Mouse (Mus musculus): ENCODE measurements around the gene Slc27a4. TPM values are rescaled to one million over a fixed set of nuclear protein-coding genes. Genes with fewer than 3 reads are reported as not detected.

The Slc27a4 gene
- polyA plus RNA-seq, 1 experiment: 0.10 TPM

- Histone ChIP-seq H3K4me1 (ENCODE audit: control insufficient read depth) (peaks cover 23% of the 10 kb centered on the region), H3K9me3 (ENCODE audit: control insufficient read depth, low read length) (no peaks in the 10 kb centered on the region), H3K4me3 (replicated peaks) (no peak overlapping the region), H3K27me3 (ENCODE audit: control insufficient read depth) (no peaks in the 10 kb centered on the region), H3K36me3 (ENCODE audit: control insufficient read depth) (peaks cover 3% of the 10 kb centered on the region; the same call in 1 of the 2 replicates)
- TF ChIP-seq GATA1 (IDR thresholded peaks at IDR 0.05; ENCODE audit: low read length) (no peak), TAL1 (IDR thresholded peaks at IDR 0.05; ENCODE audit: low read length) (no peak)
These were observed 15.2 kb downstream of the Slc27a4 start for GRCm38 (mm10) chr2:29817426-29818232.

GRCm38 (mm10) chr2:29819363-29819762 lies 16.9 kb downstream of the Slc27a4 start:
- peaks cover 23% of the 10 kb centered on the region for H3K4me1 ChIP-seq (ENCODE audit: control insufficient read depth)
- peaks cover under 1% of the 10 kb centered on the region; the same call in 1 of the 2 replicates for H3K36me3 ChIP-seq (ENCODE audit: control insufficient read depth)
- no peaks in the 10 kb centered on the region for H3K9me3 ChIP-seq (ENCODE audit: control insufficient read depth, low read length)
- no peak overlapping the region for H3K4me3 ChIP-seq (replicated peaks)
- TF ChIP-seq TAL1 (IDR thresholded peaks at IDR 0.05; ENCODE audit: low read length): no peak
- no peak for TF ChIP-seq GATA1 (IDR thresholded peaks at IDR 0.05; ENCODE audit: low read length)
- H3K27me3 ChIP-seq (ENCODE audit: control insufficient read depth): no peaks in the 10 kb centered on the region

- Histone ChIP-seq H3K9me3 (ENCODE audit: control insufficient read depth, low read length) (no peaks in the 10 kb centered on the region), H3K4me3 (replicated peaks) (peak within 1 kb of the TSS; percentile 61), H3K27me3 (ENCODE audit: control insufficient read depth) (no peaks in the 10 kb centered on the region), H3K36me3 (ENCODE audit: control insufficient read depth) (no peaks in the 10 kb centered on the region; the same call in 1 of the 2 replicates), H3K4me1 (ENCODE audit: control insufficient read depth) (peaks cover 23% of the 10 kb centered on the region)
- TF ChIP-seq TAL1 (IDR thresholded peaks at IDR 0.05; ENCODE audit: low read length) (no peak), GATA1 (IDR thresholded peaks at IDR 0.05; ENCODE audit: low read length) (no peak)
These were observed 17.8 kb downstream of the Slc27a4 start, which contains the start of gene Urm1 for GRCm38 (mm10) chr2:29820025-29820817. Urm1 (plus strand) TSS chr2:29820075.

DNA sequence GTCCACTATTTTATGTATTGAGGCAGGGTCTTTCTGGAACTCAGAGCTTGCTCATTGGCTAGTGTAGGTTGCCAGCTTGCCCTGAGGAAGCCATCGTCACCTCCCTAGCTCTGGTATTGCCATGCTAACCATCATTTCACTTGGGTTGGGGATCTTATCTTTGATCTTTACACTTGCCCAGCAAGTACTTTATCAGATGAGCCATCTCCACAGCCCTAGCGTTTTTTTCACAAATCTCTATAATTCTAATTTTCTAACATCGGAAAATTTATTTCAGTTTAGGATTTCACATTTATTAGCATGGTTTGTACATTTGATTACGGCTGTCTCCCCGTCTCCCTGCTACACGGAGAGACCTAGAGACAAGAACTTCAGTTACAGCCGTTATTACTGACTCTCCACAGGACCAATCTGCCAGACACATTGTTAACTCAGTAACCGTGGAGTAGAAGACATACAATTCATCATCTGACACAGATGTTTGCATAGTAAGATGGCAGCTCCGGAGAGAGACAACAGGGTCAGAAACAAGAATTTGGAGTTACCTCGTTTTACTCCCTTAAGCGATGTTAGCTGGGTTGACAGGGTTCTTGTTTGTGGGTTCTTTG lies 24.0 kb downstream of the Slc27a4 start:
- peak overlapping the region; percentile 79 for H3K4me3 ChIP-seq (replicated peaks)
- H3K9me3 ChIP-seq (ENCODE audit: control insufficient read depth, low read length): no peaks in the 10 kb centered on the region
- no peak for TF ChIP-seq TAL1 (IDR thresholded peaks at IDR 0.05; ENCODE audit: low read length)
- peak; percentile 52; the same call in 1 of the 2 replicates for TF ChIP-seq GATA1 (IDR thresholded peaks at IDR 0.05; ENCODE audit: low read length)
- H3K27me3 ChIP-seq (ENCODE audit: control insufficient read depth): no peaks in the 10 kb centered on the region
- peaks cover 10% of the 10 kb centered on the region for H3K36me3 ChIP-seq (ENCODE audit: control insufficient read depth)
- H3K4me1 ChIP-seq (ENCODE audit: control insufficient read depth): peaks cover 29% of the 10 kb centered on the region

GRCm38 (mm10) chr2:29826926-29827708 lies 24.7 kb downstream of the Slc27a4 start:
- Histone ChIP-seq H3K36me3 (ENCODE audit: control insufficient read depth) (peaks cover 16% of the 10 kb centered on the region), H3K27me3 (ENCODE audit: control insufficient read depth) (no peaks in the 10 kb centered on the region), H3K4me3 (replicated peaks) (peak overlapping the region; percentile 79), H3K9me3 (ENCODE audit: control insufficient read depth, low read length) (no peaks in the 10 kb centered on the region), H3K4me1 (ENCODE audit: control insufficient read depth) (peaks cover 29% of the 10 kb centered on the region)
- TF ChIP-seq TAL1 (IDR thresholded peaks at IDR 0.05; ENCODE audit: low read length) (no peak), GATA1 (IDR thresholded peaks at IDR 0.05; ENCODE audit: low read length) (no peak)

DNA sequence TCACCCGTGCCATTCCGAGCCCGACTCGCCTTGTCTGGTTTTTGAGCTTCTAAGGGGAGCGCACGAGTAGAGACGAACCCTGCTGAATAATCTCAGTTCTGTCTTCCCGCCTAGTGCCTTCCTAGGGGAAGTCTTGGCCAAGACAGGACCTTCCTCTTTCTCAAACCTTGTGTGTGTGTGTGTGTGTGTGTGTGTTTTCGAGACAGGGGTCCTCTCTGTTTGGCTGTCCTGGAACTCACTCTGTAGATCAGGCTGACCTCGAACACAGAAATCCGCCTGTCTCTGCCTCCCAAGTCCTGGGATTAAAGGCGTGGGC lies 25.2 kb downstream of the Slc27a4 start:
- Histone ChIP-seq H3K27me3 (ENCODE audit: control insufficient read depth) (no peaks in the 10 kb centered on the region), H3K9me3 (ENCODE audit: control insufficient read depth, low read length) (no peaks in the 10 kb centered on the region), H3K4me1 (ENCODE audit: control insufficient read depth) (peaks cover 29% of the 10 kb centered on the region), H3K36me3 (ENCODE audit: control insufficient read depth) (peaks cover 19% of the 10 kb centered on the region), H3K4me3 (replicated peaks) (peak overlapping the region; percentile 79)
- TF ChIP-seq GATA1 (IDR thresholded peaks at IDR 0.05; ENCODE audit: low read length): no peak
- TF ChIP-seq TAL1 (IDR thresholded peaks at IDR 0.05; ENCODE audit: low read length): no peak

DNA sequence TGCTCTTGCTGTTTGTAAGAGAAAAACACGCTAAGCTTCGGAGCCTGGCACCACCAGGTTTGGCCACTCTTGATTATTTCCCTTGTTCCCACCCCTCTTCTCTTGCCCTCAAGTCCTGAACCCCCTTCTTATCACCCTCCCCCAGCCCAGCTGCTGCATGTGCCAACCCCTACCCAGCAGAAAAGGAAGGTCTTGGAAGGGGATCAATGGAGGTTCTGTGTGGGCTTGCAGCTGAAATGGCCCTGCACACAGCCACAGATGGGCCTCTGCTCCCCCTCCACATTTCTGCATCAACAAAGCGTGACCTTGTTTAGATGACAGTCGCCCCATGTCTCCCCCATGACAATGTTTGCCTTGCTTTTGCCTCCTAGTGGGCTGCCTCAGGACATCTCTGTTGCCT lies 28.7 kb downstream of the Slc27a4 start:
- peaks cover 24% of the 10 kb centered on the region for H3K4me1 ChIP-seq (ENCODE audit: control insufficient read depth)
- no peaks in the 10 kb centered on the region for H3K27me3 ChIP-seq (ENCODE audit: control insufficient read depth)
- H3K4me3 ChIP-seq (replicated peaks): no peak overlapping the region
- no peaks in the 10 kb centered on the region for H3K9me3 ChIP-seq (ENCODE audit: control insufficient read depth, low read length)
- TF ChIP-seq GATA1 (IDR thresholded peaks at IDR 0.05; ENCODE audit: low read length) (no peak), TAL1 (IDR thresholded peaks at IDR 0.05; ENCODE audit: low read length) (no peak)
- H3K36me3 ChIP-seq (ENCODE audit: control insufficient read depth): peaks cover 45% of the 10 kb centered on the region

GRCm38 (mm10) chr2:29833796-29834195 lies 31.4 kb downstream of the Slc27a4 start:
- Histone ChIP-seq H3K36me3 (ENCODE audit: control insufficient read depth) (peaks cover 60% of the 10 kb centered on the region), H3K4me3 (replicated peaks) (no peak overlapping the region), H3K27me3 (ENCODE audit: control insufficient read depth) (no peaks in the 10 kb centered on the region), H3K4me1 (ENCODE audit: control insufficient read depth) (peaks cover 4% of the 10 kb centered on the region), H3K9me3 (ENCODE audit: control insufficient read depth, low read length) (no peaks in the 10 kb centered on the region)
- TF ChIP-seq GATA1 (IDR thresholded peaks at IDR 0.05; ENCODE audit: low read length) (no peak), TAL1 (IDR thresholded peaks at IDR 0.05; ENCODE audit: low read length) (no peak)
